Mouse (Mus musculus) ES-CJ7 (cell line): ENCODE results near the gene Iqschfp.

Experiments
- DNase-seq: peaks from one replicate; pipeline ENCODE4 v3.0.0; 2011; ENCODE audit warnings: low read depth, low spot score

Gene Iqschfp

DNA sequence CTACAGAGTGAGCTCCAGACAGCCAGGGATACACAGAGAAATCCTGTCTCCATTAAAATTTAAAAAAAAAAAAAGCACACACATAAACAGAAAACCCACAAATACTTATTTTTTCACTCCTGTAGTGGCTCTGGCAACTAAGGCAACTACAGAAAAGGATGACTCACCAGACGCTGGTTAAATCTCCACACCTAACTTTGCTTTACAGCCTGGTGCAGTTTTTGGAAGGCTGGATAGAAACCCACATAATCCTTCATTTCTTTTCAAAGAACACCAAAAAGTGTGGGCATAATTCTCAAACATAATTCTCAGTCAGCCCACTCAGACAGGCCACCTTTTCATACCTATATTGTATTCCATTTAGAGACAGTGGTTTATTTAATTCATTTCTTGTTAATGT is 746.7 kb downstream of the Iqschfp start:
- no peak for DNase-seq

DNA sequence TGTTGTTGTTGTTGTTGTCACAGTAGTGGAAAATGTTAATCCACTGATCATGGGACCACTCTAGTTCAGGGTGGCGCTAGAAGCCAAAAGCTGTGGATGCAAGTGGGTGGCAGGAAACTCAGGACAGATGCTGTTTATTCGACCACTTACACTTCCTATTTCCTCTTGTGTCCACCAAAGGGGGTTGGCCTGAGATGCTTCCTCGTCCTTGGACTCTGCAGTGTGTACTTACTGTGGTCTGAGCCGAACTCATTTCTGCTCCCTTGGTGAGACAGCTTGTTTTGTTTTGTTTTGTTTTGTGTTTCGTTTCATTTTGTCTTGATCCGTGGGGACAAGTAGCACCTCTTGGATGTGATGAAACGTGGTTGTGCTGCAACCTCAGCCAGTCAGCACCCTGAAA is 750.9 kb downstream of the Iqschfp start:
- no peak for DNase-seq

DNA sequence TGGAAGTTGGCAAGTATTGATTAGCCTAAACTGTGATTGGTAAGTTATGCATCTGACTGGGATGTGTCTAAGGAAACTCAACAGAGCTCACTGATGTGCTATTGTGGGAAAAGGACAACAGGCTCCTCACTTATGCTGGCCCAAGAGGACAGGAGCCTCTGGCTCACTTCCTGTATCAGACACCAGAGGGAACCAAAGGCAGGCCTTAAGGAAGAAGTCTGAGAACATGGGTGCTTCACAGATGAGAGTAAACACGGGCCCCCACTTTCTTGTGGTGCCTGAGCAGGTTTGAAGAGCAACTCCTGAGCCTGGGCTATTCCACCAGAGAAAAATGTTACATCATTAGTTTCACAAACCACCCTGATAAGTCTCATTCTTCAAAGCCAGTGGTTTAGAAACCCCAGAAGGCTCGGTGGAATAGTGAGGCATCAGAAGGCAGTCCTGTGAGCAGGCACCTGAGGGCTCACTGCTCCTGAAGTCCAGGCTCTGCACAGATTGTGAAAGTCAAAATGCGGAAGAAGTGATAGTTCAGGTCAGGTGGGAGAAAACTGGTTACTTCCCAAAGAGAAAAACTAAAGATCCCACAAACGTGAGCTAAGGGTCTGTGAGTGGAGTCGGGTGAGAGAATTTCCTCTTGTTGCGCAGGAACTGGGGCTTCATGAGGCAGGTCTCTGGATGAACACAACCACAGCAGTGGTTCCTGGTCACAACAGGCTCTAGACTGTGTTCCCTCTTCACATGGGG is 754.5 kb downstream of the Iqschfp start:
- DNase-seq, result no peak

DNA sequence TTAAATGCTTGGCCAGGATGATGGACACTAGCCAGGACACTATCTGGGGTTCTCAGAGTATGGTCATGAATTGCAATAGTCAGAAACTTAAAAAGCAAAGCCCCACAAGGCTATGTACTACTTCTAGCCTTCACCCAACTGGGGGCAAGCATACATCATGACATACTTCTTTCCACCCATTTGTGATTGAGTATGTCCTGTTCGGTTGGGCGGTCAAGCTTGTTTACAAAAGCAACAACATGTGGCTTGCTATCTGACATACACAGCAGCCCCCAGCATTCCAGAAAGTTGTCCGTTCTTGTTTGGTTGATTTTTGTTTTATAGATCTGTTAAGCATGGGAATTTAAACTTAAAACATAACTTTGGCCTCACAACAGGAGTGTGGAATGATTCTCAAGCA is 755.2 kb downstream of the Iqschfp start:
- DNase-seq, result no peak

DNA sequence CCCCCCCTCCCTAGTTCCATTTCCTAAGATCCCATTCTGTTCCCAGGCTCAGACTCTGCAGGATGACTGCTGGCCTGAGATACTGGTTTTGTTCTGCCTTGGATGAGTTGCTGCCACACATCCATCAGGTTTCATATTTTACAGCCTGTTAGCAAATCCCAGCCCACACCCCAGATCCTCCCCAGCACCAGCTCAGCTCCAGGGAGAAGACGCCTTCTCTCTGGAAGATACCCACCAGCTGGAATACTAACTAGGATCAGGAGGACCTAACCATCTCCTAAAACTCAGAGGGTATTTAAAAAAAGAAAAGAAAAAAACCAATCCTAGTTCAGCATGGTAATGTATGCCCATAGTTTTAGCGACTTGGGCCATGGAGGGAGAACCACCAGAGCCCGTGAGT is 758.2 kb downstream of the Iqschfp start:
- DNase-seq, result no peak

DNA sequence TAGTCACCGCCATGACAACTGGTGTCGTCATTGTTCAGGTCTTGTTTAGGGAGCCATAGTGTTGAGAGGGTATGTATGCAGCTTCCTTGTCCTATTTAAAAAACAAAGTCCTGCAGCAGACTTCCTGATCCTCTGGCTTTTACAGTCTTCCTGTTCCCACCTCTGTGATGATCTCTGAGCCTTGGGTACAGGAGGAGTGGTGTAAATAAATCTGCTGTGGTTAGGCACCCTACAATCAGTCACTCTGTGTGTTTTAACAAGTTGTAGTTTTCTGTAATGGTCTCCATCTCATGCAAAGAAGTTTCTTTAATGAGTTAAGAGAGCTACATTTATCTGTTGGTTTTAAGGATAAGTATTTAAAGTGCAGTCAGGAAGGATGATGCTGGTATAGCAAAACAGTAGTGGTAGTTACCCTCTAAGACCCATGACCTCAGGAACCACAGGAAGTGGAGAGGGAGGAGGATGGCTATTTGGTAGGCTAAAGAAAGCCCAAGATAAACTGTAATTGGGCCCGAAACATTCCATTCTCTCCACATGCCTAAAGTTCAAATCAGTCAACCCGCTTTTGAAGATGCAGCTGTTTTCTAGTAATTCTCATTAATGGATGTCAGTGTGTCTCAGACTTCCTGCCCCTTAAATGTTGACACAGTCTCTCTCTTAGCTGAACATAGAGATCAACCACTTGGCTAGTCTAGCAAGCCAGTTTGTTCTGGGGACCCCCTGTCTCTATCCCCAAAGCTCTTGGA is 764.7 kb downstream of the Iqschfp start:
- no peak for DNase-seq

DNA sequence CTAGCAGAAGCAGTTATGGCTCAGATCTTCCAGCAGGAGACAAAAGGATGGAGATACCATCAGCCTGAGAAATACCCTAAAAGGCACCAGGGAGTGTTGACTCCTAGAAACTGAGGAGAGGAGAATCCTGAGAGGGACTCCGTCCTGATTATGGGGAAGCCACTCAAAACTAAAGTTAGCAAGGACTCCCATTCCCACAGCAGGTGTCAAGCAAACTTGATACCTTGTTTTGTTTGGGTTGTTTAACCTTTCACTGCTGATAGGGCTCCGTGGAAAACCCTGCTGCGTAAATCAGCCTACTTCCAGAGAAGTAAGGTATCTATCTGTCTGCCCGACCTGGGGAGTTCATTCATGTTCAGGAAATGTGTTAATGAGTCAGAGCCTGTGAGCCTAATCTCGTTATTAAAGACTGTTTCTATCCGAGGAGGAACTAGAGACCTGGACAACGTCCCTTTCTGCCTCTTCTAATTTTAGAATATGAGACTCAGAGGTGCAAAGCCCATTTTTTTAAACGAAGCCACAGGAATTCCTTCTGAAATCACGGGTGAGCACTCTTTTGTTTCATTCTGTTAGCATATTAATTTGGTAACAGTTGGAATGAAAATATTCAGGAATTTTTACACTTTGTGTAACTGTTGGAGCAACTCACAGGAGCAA is 765.7 kb downstream of the Iqschfp start:
- DNase-seq, result no peak

DNA sequence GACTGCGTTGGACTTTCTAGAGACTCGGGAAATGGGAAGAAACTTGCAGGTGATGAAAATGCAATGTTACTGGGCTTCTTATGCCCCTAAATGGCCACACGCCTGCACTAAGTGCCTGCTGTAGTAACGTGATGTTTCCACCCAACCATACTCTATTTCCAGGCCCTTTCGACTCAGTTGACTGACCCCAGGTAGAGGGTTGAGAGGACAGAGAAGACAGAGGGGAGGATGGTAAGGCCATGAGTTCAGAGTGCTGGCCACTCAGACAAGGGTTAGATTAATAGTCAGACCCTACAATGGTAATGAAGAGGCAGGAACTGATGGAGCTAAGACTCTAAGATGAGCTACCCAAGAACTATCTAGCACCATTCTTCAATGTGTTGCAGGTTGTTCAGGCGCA is 768.0 kb downstream of the Iqschfp start:
- no peak for DNase-seq

DNA sequence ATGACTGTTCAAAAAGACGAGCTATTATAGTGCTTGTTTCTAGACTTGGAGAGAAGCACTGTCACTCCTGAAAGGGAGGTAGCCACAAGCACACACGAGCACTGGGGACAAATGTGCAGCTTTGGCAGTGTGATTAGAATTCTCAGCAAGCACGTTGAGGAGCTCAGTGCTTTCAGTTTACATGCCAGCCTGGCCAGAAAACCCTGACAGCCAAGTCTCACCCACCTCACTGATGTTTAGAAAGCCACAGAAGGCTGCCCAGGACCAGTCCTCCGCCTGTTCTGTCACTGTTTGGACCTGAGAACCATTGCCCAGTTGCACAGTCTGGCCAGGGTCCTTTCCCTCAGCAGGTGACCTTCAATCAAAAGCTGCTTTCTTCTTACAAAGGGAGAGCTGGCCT is 768.5 kb downstream of the Iqschfp start:
- no peak for DNase-seq

DNA sequence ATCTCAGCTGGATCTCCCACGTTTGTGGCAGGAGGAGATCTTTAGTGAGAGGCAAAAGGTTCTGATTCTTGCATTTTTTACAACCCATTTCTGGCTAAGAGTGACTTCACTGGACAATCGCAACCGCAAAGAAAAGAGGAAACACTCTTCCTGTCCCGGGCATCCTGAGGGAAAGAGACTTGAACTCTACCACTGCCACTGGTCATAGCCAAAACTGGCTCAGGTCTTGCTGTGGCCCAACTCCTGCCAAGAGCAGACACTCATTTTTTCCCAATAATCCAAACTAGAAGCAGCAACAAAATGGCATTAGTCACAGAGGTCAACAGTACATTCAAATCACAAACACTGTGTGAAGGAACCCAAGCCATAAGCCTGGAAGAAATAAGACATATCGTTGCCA is 770.4 kb downstream of the Iqschfp start:
- no peak for DNase-seq

DNA sequence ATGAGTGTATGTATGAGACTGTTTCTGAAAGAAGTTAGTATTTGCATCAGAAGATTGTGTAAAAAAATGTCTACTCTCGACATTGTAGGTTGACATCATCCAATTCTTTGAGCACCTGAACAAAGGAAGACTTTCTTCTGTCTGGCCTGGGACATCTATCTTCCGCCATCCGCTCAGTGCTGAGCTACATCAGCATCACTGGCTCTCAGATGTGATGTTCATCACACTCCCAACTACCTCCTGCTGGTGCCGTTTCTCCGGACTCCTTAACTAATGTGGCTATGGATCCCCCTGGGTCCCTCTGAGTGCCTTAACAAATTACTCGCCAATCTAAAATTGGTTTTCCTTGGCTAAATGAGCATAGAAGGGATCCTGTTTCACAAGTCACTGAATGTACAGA is 772.3 kb downstream of the Iqschfp start:
- no peak for DNase-seq

DNA sequence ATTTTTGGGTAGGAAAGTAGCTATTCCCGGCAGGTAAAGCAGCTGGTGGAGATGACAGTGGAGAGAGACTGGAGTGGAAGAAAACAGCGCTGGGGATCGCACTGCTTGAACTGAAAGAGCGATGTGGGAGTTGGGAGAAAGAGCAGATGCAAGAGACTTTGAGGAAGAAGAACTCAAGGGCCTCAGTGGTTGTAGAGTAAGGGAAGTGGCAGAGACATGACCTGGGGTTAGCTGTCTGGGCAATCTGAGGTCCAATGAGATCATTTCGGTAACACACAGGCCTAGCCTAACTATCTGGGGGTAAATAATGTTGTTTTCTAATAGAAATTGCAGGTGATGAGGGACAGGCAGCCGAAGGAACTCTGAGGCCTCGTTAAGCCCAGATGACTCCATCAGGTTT is 774.3 kb downstream of the Iqschfp start:
- no peak for DNase-seq

DNA sequence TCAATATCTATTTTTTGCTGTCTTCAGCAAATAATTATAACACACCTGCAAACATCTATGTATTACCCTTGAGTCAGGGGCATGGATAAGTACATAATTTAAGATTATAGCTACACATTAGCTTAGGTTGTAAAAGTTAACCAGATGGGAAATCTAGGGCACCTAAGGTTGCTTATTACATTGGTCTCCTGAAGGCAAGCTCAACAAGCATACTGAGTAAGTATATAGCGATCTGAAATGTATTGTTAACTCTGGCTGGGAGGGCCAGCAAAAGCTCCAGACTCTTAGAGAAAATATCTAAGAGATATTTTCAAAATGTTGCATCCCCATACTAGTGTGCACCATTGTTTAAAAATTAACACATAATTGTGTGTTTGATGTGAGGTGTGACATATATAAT is 775.8 kb downstream of the Iqschfp start:
- DNase-seq, result no peak

DNA sequence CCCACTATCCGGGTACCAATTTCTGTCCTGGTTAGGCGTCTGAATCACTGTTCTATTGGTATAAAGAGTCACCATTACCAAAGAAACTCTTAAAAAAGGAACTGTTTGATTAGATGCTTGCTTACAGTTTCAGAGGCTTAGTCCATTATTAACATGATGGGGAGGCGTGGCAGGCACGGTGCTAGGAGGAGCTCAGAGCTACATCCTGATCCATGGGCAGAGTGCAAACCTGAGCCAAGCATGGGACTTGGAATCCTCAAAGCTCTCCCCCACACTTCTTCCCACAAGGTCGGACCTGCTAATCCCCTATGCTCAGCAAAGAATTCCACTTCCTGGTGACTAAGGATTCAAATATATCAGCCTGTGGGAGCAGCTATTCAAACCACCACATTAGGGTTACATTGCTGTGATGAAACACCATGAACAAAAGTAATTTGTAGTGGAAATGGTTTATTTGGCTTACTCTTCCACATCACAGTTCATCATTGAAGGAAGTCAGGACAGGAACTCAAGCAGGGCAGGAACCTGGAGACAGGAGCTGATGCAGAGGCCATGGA is 777.5 kb downstream of the Iqschfp start:
- no peak for DNase-seq

DNA sequence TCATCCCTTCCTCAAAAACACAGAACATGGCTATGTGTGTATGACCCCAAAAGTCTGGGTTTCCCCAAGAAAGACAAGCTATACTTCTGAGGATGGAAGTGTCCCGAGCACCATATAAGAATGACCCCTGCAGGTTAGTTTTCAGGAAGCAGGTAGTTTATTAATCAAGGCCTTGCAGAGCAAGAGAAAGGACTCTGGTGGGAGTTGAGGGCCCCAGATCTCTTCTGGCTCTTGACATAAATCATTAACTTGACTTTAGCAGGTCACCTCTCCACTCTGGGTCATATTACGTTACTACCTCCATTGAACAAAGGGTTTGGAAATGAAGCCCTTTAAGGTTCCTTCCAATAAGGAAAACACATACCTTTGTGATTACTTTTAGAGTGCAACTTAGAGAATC is 782.7 kb downstream of the Iqschfp start:
- DNase-seq, result no peak

DNA sequence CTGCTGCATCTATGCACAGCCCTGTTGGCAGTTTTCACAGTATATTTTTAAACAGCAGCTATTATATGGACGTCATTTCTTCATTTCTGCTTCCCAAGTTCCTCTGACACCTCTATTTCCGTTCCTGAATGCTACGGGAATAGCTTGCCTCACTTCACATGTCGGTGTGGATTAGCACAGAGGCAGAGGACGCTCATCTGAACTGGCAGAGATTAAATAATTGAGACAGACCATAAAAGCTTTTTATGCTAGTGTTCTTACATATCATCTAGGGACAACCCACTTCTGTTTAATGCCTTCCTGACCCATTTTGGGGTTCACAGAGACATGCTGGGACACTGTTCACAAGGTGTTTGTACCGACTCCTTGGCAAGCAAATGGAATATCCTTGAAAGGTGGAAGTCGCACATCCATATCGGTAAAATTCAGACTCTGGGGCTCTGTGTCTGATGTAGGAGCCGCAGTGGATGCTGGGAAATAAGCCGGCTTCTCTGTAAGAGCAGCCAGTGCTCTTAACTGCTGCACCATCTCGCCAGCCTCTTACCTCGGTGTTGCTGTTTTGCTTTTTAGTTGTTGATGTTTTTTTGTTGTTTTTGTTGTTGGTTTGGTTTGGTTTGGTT is 783.3 kb downstream of the Iqschfp start:
- no peak for DNase-seq
